Mouse (Mus musculus): ENCODE results near the gene Cdrt4. TPM values are rescaled to one million over a fixed set of nuclear protein-coding genes. Genes with fewer than 3 reads are reported as not detected.

Cdrt4 gene
- total RNA-seq, 2 experiments from 2014 or later, result 0.73 TPM; not detected in 1

DNA sequence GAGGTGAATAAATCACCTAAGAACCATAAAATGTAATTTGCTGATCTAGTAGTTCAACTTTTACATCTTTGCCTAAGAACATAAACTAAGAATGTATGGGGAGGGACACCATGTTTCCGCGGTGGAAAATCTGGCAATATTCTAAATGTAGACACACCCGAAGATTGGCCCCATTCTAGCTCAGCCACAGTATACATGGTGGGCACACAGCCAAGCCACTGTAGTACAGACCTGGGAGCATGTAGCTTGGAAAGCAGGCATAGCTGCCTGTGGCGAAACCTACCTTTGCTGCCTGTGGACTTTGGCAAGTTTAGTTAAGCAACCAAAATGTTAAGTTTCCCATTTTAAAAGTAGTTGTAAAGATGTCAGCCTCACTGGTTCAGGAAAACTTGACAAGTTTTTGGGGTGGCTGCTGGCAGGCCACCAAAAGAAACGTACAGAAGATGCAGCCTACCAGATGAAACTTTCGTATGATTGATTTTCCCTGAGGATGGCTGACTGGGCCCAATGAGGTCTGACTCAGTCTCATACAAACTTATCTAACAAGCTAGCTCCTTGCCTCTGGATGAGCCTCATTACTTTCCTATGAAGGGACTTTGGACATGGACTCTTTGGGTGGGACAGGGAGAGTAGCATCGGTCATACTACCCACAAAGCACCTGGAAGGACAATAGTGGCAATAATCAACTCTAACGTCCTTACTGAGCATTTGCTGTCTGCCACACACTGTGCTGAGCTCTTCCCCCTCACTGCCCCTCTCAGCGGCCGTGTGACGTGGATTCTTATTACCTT, 84.6 kb downstream of the Cdrt4 start:
- no peak for DNase-seq (ENCODE audit: low spot score in 2 of 2)

DNA sequence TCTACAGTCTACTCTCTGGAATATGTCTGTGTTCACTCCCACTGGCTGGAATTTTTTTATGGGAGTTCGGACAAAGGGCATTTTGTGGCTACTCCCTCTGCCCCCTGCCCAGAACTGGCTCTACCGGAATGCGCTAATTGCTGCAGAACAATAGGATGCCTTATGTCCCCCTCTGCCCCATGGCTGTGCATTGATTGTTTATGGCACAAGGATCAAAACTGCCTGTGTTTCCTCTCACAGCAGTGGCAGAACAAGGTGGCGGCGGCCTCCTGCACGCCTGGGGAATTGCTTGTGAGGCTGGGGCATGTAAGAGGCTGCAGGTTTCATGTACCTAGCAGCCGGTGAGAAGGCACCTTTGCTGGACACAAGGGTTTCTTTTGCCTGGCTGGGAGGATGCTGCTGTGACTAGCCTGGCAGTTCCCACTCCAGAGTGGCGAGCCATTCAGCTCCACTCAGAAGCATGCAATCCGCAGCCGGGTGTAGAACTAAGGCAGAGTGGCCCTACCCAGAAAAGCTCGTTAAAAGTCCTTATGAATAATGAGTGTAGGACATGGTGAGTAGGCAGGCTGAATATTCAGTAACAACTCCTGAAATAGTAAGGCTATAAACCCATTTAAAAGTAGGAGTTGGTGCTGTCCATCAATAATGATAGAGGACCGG, 89.1 kb downstream of the Cdrt4 start:
- DNase-seq (ENCODE audit: low spot score in 2 of 2), result no peak

Other genes starting within 250 kb of the Cdrt4 start
- gene Zfp287, start 219.3 kb upstream of the Cdrt4 start, total RNA-seq (2021), result 1 to 10 TPM; 8.1 to 8.5 TPM
- not detected for gene Gm10428, start 198.1 kb upstream of the Cdrt4 start, total RNA-seq (2021)
- 10 to 100 TPM in 1 of 2 experiments, 1 to 10 TPM in 1; 8.9 to 11.0 TPM for gene Zfp286, start 161.7 kb upstream of the Cdrt4 start, total RNA-seq (2021)
- gene Trim16, start 131.0 kb upstream of the Cdrt4 start, total RNA-seq (2021), result 10 to 100 TPM in 1 of 2 experiments, 1 to 10 TPM in 1; 9.9 to 11.7 TPM
- 1 to 10 TPM; 2.0 to 2.5 TPM for gene Fbxw10, start 104.1 kb upstream of the Cdrt4 start, total RNA-seq (2021)
- gene Tvp23b, start 71.7 kb upstream of the Cdrt4 start, total RNA-seq (2021), result 10 to 100 TPM; 34.4 to 41.1 TPM
- not detected for gene Tekt3, start 110.5 kb downstream of the Cdrt4 start, total RNA-seq (2021)
- 100 to 1,000 TPM; 159 to 178 TPM for gene Pmp22, start 177.8 kb downstream of the Cdrt4 start, total RNA-seq (2021)

All from adrenal gland, postnatal 4 days (tissue).